Mouse (Mus musculus) spleen, adult 2 months (tissue): ENCODE data around the gene Rabggta.

Experiments
- CTCF ChIP-seq: fragments of 200-500 bp; IDR thresholded peaks from 2 replicates; pipeline ENCODE4 v1.5.1; 2011; ENCODE audit warnings: mild to moderate bottlenecking, inconsistent platforms; ENCODE audit not compliant: insufficient read depth, insufficient read length, insufficient replicate concordance; ENCODE audit errors: extremely low read depth
- POLR2A ChIP-seq: fragments of 200-500 bp; IDR thresholded peaks from 2 replicates; pipeline ENCODE4 v1.6.1; 2011; ENCODE audit warnings: low read depth, low read length, inconsistent platforms

DNA sequence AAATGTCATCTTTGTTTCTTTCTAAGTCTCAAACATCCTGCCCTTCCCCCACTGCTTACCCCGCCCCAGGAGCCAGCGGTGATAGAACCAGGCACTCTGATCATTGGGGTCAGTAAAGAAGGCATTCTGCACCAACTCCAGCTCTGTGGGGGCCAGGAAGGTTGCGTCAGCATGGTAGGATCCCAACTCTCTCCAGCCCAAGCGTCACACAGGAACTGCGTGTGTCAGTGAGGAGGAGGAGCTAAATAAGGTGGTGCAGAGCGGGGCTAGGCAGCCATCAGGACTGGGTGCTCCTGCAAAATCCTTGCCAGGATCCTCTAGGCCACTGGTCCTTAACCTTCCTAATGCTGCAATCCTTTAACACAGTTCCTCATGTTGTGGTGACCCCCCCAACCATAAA, 2.3 kb downstream of the Rabggta start:
- TF ChIP-seq POLR2A (no peak), CTCF (no peak)
